In genomic region chr15:99094631-99095270, GRCm38 (mm10) we compare ENCODE assay signal across 9 mouse cellular contexts. TPM values are rescaled to one million over a fixed set of nuclear protein-coding genes. Genes with fewer than 3 reads are reported as not detected.
DNase-seq lines count a peak whose midpoint lies in the region; ATAC-seq and TF ChIP-seq lines count a peak whose summit lies in the region.
"Had no signal": no experiment of that assay in that cellular context is flagged by ENCODE, and none has a peak within 500 bp of the region (broad histone marks: within the 10 kb centered on the region; RNA-seq: fewer than 3 reads in every experiment).

No protein-coding gene starts in this region.

- H3K4me3 ChIP-seq in kidney, adult 2 months (ENCODE audit: insufficient read depth, low read depth, low read length) = no peak overlapping the region
- no peak overlapping the region for H3K4me3 ChIP-seq in forebrain, postnatal 0 days (ENCODE audit: low read depth, low read length)
- no peak overlapping the region for H3K4me3 ChIP-seq in midbrain, embryonic 14.5 days (replicated peaks; ENCODE audit: low read depth, low read length)

- H3K4me2 ChIP-seq in forebrain, postnatal 0 days (ENCODE audit: low read depth) = peak overlapping the region; percentile 27; the same call in 1 of the 2 replicates
- peak overlapping the region; percentile 21 for H3K4me2 ChIP-seq in midbrain, embryonic 14.5 days (ENCODE audit: low read length)

- TF ChIP-seq POLR2A in kidney, adult 2 months (IDR thresholded peaks at IDR 0.05; ENCODE audit: low read depth, low read length) = no peak

- H3K27me3 ChIP-seq in kidney, adult 2 months (replicated peaks; ENCODE audit: control insufficient read depth, insufficient read depth, low read length) = no peaks in the 10 kb centered on the region
- H3K27me3 ChIP-seq in forebrain, postnatal 0 days (ENCODE audit: insufficient read depth, low read length) = peaks cover 55% of the 10 kb centered on the region
- peaks cover 43% of the 10 kb centered on the region for H3K27me3 ChIP-seq in midbrain, embryonic 14.5 days (ENCODE audit: control insufficient read depth, insufficient read depth, low read length)

- WGBS in kidney, adult 2 months = 18% methylated on average over 27 of the region's 27 CpGs
- 2% methylated on average over 27 of the region's 27 CpGs for WGBS in forebrain, postnatal 0 days
- WGBS in midbrain, embryonic 14.5 days = 1% methylated on average over 27 of the region's 27 CpGs

- DNase-seq in kidney, postnatal 14 days = peak; percentile 36
- DNase-seq in kidney, adult 2 months = no peak
- DNase-seq in embryo, embryonic 11 days = peak; percentile 79
- peak; percentile 53 for DNase-seq in forebrain, postnatal 0 days
- no peak for DNase-seq in midbrain, embryonic 14.5 days
- no peak for DNase-seq in adrenal gland, adult 8-10 months
- DNase-seq in frontal cortex, postnatal 36 days (ENCODE audit: low spot score in 2 of 2) = no peak
- DNase-seq in frontal cortex, postnatal 25 days (ENCODE audit: low spot score in 2 of 2) = no peak

- no peaks in the 10 kb centered on the region for H3K9me3 ChIP-seq in forebrain, postnatal 0 days (ENCODE audit: low read length)
- no peaks in the 10 kb centered on the region for H3K9me3 ChIP-seq in midbrain, embryonic 14.5 days (ENCODE audit: control insufficient read depth, low read length)

- no peak overlapping the region for H3K27ac ChIP-seq in kidney, adult 2 months (ENCODE audit: insufficient read depth, low read depth, low read length)
- H3K27ac ChIP-seq in forebrain, postnatal 0 days (ENCODE audit: low read depth, low read length) = no peak overlapping the region
- 0 out of 2 replicates have a peak overlapping the region, but pooled peaks have one; percentile 13 for H3K27ac ChIP-seq in midbrain, embryonic 14.5 days (replicated peaks; ENCODE audit: low read depth, low read length)

- ATAC-seq in forebrain, postnatal 0 days = peak; percentile 43; the same call in 1 of the 2 replicates
- ATAC-seq in midbrain, embryonic 14.5 days (ENCODE audit: low FRiP score, low TSS enrichment) = no peak

- no peaks in the 10 kb centered on the region for H3K36me3 ChIP-seq in kidney, adult 2 months (ENCODE audit: control insufficient read depth, insufficient read depth, low read length)
- no peaks in the 10 kb centered on the region for H3K36me3 ChIP-seq in forebrain, postnatal 0 days (ENCODE audit: insufficient read depth)
- no peaks in the 10 kb centered on the region for H3K36me3 ChIP-seq in midbrain, embryonic 14.5 days (ENCODE audit: control insufficient read depth, insufficient read depth, low read length)

- H3K4me1 ChIP-seq in kidney, adult 2 months (ENCODE audit: control insufficient read depth, insufficient read depth, low read length) = peaks cover 9% of the 10 kb centered on the region
- H3K4me1 ChIP-seq in forebrain, postnatal 0 days (ENCODE audit: insufficient read depth) = 0 out of 2 replicates have a peak, but pooled peaks cover 15% of the 10 kb centered on the region
- peaks cover 42% of the 10 kb centered on the region for H3K4me1 ChIP-seq in midbrain, embryonic 14.5 days (ENCODE audit: control insufficient read depth, insufficient read depth, low read length)

- H3K9ac ChIP-seq in forebrain, postnatal 0 days = no peak overlapping the region
- no peak overlapping the region for H3K9ac ChIP-seq in midbrain, embryonic 14.5 days (replicated peaks; ENCODE audit: low read length)

- no peak for TF ChIP-seq CTCF in kidney, adult 2 months (conservative IDR thresholded peaks at IDR 0.05; ENCODE audit: insufficient read depth, insufficient read length, low read depth, low read length)
- TF ChIP-seq CTCF in forebrain, postnatal 0 days (IDR thresholded peaks at IDR 0.05; ENCODE audit: low read depth) = no peak

RNA-seq across cellular contexts. Expression of gene Dnajc22, which starts 1.8 kb away (rescaled TPM):
- 49.9 and 53.4 TPM in 2 replicates for polyA plus RNA-seq in kidney, adult 2 months (2012; rRNA removed)
- total RNA-seq in forebrain, postnatal 0 days (2014; rRNA removed) = 0.38 and 0.71 TPM in 2 replicates
- polyA plus RNA-seq in forebrain, postnatal 0 days (2015; fragmentation: Nextera tagmentation; extraction: Ambion mirVana) = 0.15 and 0.51 TPM in 2 replicates
- 0.71 and 1.6 TPM in 2 replicates for polyA plus RNA-seq in midbrain, embryonic 14.5 days (2014; fragmentation: Nextera tagmentation; extraction: Ambion mirVana)
- total RNA-seq in adrenal gland, adult 8-10 months (2022) = 1 to 10 TPM in 2 of 4 experiments, under 1 TPM in 2; 0.37 to 1.6 (median 1.2) TPM
- total RNA-seq: neutrophil, adult 5-6 weeks had no signal

RNA-seq across cellular contexts. Expression of gene C1ql4, which starts 7.1 kb away (rescaled TPM):
- 0.44 and 0.61 TPM in 2 replicates for polyA plus RNA-seq in kidney, adult 2 months (2012; rRNA removed)
- 0.23 and 0.48 TPM in 2 replicates for total RNA-seq in forebrain, postnatal 0 days (2014; rRNA removed)
- polyA plus RNA-seq in forebrain, postnatal 0 days (2015; fragmentation: Nextera tagmentation; extraction: Ambion mirVana) = 0.40 TPM in 1 of 2 replicates, not detected in the other
- polyA plus RNA-seq in midbrain, embryonic 14.5 days (2014; fragmentation: Nextera tagmentation; extraction: Ambion mirVana) = 13.2 and 13.7 TPM in 2 replicates
- not detected for total RNA-seq in adrenal gland, adult 8-10 months (2022)
- total RNA-seq: neutrophil, adult 5-6 weeks had no signal

RNA-seq across cellular contexts. Expression of gene Troap, which starts 20.4 kb away (rescaled TPM):
- 0.29 and 0.33 TPM in 2 replicates for polyA plus RNA-seq in kidney, adult 2 months (2012; rRNA removed)
- 1.5 and 3.9 TPM in 2 replicates for total RNA-seq in forebrain, postnatal 0 days (2014; rRNA removed)
- polyA plus RNA-seq in forebrain, postnatal 0 days (2015; fragmentation: Nextera tagmentation; extraction: Ambion mirVana) = 2.7 and 3.1 TPM in 2 replicates
- polyA plus RNA-seq in midbrain, embryonic 14.5 days (2014; fragmentation: Nextera tagmentation; extraction: Ambion mirVana) = 3.9 and 4.9 TPM in 2 replicates
- total RNA-seq in adrenal gland, adult 8-10 months (2022) = 1 to 10 TPM in 1 of 4 experiments, under 1 TPM in 3; 0.22 to 2.3 (median 0.67) TPM

RNA-seq across cellular contexts. Expression of gene Spats2, which starts 31.0 kb away (rescaled TPM):
- 8.6 and 10.0 TPM in 2 replicates for polyA plus RNA-seq in kidney, adult 2 months (2012; rRNA removed)
- total RNA-seq in forebrain, postnatal 0 days (2014; rRNA removed) = 28.9 and 29.6 TPM in 2 replicates
- 21.8 and 24.4 TPM in 2 replicates for polyA plus RNA-seq in forebrain, postnatal 0 days (2015; fragmentation: Nextera tagmentation; extraction: Ambion mirVana)
- 36.2 and 41.6 TPM in 2 replicates for polyA plus RNA-seq in midbrain, embryonic 14.5 days (2014; fragmentation: Nextera tagmentation; extraction: Ambion mirVana)
- 10 to 100 TPM; 13.9 to 20.1 (median 17.6) TPM for total RNA-seq in adrenal gland, adult 8-10 months (2022)
- total RNA-seq: neutrophil, adult 5-6 weeks had no signal

RNA-seq across cellular contexts. Expression of gene Prph, which starts 39.8 kb away (rescaled TPM):
- 1.7 and 3.2 TPM in 2 replicates for polyA plus RNA-seq in kidney, adult 2 months (2012; rRNA removed)
- total RNA-seq in forebrain, postnatal 0 days (2014; rRNA removed) = 1.7 and 2.3 TPM in 2 replicates
- polyA plus RNA-seq in forebrain, postnatal 0 days (2015; fragmentation: Nextera tagmentation; extraction: Ambion mirVana) = 2.3 and 2.4 TPM in 2 replicates
- 11.7 and 15.5 TPM in 2 replicates for polyA plus RNA-seq in midbrain, embryonic 14.5 days (2014; fragmentation: Nextera tagmentation; extraction: Ambion mirVana)
- total RNA-seq in adrenal gland, adult 8-10 months (2022) = 1 to 10 TPM in 2 of 4 experiments, under 1 TPM in 2; 0.81 to 2.2 (median 1.4) TPM
- total RNA-seq: neutrophil, adult 5-6 weeks had no signal

Comparison
In these comparisons a context has a peak if more than half of its experiments do, and no peak if none do; other contexts are left out.
1. DNase-seq: peak in kidney, postnatal 14 days (single experiment), embryo, embryonic 11 days (single experiment) and forebrain, postnatal 0 days (single experiment); none in kidney, adult 2 months (single experiment), midbrain, embryonic 14.5 days (single experiment), adrenal gland, adult 8-10 months (single experiment), frontal cortex, postnatal 36 days (0 of 2) and frontal cortex, postnatal 25 days (0 of 2).
2. RNA of gene Dnajc22, which starts 1.8 kb away (polyA plus RNA-seq): 49.9 to 53.4 TPM in kidney, adult 2 months; 0.71 to 1.6 TPM in midbrain, embryonic 14.5 days and 0.15 to 0.51 TPM in forebrain, postnatal 0 days; every median in the first group is over 10 times any median in the second.